Mouse (Mus musculus): ENCODE measurements around the gene Iqub. TPM values are rescaled to one million over a fixed set of nuclear protein-coding genes. Genes with fewer than 3 reads are reported as not detected.

The Iqub gene
- polyA plus RNA-seq, 1 experiment = not detected

DNA sequence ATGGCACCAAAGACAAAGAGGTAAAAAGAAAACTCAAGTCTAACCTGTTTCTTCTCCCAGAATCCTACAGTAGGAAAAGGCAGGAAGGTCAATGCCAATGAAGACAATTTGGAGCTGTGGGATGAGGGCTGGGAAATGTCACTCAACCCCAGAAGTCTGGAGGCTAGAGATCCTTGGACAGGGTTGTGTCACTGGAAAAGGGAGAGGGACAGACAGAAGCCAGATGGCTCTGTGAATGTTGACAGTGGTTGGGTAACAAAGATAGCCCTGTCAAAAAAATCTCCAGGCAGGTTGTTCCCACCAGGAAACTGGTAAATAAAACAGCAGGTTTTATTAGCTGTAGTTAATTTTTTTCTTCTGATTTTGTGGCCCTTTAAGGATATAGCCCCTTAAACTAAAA, 27.5 kb upstream of the Iqub start:
- Histone ChIP-seq H3K27ac (ENCODE audit: control insufficient read depth, insufficient read depth, low read depth, low read length, poor library complexity) (no peak overlapping the region), H3K4me1 (ENCODE audit: control insufficient read depth, insufficient read depth, low read length) (no peaks in the 10 kb centered on the region), H3K4me3 (replicated peaks; ENCODE audit: control insufficient read depth, low read depth, low read length) (no peak overlapping the region)
- no peak for TF ChIP-seq POLR2A (IDR thresholded peaks at IDR 0.05; ENCODE audit: borderline replicate concordance, control insufficient read depth, low read depth, low read length)
- TF ChIP-seq CTCF (IDR thresholded peaks at IDR 0.05; ENCODE audit: control insufficient read depth, insufficient read depth, low read length) = no peak

DNA sequence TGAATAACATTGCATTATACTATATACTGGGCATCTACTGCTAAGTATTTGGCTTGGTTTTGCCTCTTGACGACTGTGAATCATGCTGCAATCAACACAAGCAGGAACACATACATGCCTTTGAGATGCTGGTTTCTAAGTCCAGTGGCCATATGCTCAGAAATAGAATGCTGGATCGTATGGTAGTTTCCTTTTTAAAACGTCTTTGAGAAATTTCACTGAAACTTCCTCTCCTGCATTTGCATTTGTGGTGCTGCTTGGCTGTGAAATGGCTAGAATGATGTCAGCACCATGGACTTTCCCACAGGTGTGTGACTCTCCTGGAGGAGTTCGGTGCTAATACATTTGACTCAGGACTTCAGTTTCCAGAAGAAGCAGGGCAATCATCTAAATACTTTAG, 25.2 kb upstream of the Iqub start:
- 28% methylated on average over 4 of the region's 4 CpGs for WGBS
- H3K27ac ChIP-seq (ENCODE audit: control insufficient read depth, insufficient read depth, low read depth, low read length, poor library complexity) = no peak overlapping the region
- H3K4me3 ChIP-seq (replicated peaks; ENCODE audit: control insufficient read depth, low read depth, low read length) = no peak overlapping the region
- TF ChIP-seq CTCF (IDR thresholded peaks at IDR 0.05; ENCODE audit: control insufficient read depth, insufficient read depth, low read length) (no peak), POLR2A (IDR thresholded peaks at IDR 0.05; ENCODE audit: borderline replicate concordance, control insufficient read depth, low read depth, low read length) (no peak)
- no peaks in the 10 kb centered on the region for H3K4me1 ChIP-seq (ENCODE audit: control insufficient read depth, insufficient read depth, low read length)

DNA sequence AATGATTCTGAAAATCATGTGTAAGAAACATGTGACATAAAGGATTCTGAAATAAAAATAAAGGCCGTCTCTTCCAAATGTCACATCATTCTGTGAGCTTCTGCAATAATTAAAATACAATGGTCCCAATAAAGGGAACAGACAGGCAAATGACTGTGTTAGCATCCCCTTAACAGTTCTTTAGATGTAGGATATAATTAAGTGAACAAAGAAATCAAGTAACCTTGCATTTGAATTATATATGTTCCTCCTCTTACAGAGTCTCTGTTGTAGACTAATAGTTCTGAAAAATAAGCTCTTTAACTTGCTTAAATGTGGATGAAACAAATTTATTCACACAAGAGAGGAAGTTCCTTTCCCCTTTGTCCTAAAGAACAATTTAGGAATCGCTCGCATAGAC, 23.6 kb upstream of the Iqub start:
- TF ChIP-seq POLR2A (IDR thresholded peaks at IDR 0.05; ENCODE audit: borderline replicate concordance, control insufficient read depth, low read depth, low read length) (no peak), CTCF (IDR thresholded peaks at IDR 0.05; ENCODE audit: control insufficient read depth, insufficient read depth, low read length) (no peak)
- Histone ChIP-seq H3K4me3 (replicated peaks; ENCODE audit: control insufficient read depth, low read depth, low read length) (no peak overlapping the region), H3K4me1 (ENCODE audit: control insufficient read depth, insufficient read depth, low read length) (no peaks in the 10 kb centered on the region), H3K27ac (ENCODE audit: control insufficient read depth, insufficient read depth, low read depth, low read length, poor library complexity) (no peak overlapping the region)
- WGBS = 69% methylated on average over 3 of the region's 3 CpGs

DNA sequence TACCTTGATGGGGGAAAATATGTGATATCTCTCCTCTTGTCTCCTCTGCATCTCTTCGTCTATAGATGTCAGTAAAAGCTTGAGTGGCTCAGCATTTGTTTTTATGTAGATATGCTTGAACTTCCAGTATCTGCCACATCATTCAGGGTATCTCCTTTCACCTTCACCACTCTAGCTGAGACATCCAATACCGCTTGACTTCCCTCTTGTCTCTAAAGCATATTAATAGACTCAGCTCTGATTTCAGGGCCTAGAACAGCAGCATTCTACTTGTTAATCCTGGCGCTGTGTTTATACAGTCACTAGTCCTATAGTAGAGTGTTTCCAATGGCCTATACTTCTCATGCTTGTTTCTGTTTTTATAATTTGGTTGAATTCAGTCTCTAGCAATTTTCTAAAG, 17.9 kb upstream of the Iqub start:
- Histone ChIP-seq H3K4me1 (ENCODE audit: control insufficient read depth, insufficient read depth, low read length) (no peaks in the 10 kb centered on the region; the same call in 1 of the 2 replicates), H3K4me3 (replicated peaks; ENCODE audit: control insufficient read depth, low read depth, low read length) (no peak overlapping the region), H3K27ac (ENCODE audit: control insufficient read depth, insufficient read depth, low read depth, low read length, poor library complexity) (no peak overlapping the region)
- 86% methylated on average over 3 of the region's 3 CpGs for WGBS
- TF ChIP-seq CTCF (IDR thresholded peaks at IDR 0.05; ENCODE audit: control insufficient read depth, insufficient read depth, low read length) (no peak), POLR2A (IDR thresholded peaks at IDR 0.05; ENCODE audit: borderline replicate concordance, control insufficient read depth, low read depth, low read length) (no peak)

DNA sequence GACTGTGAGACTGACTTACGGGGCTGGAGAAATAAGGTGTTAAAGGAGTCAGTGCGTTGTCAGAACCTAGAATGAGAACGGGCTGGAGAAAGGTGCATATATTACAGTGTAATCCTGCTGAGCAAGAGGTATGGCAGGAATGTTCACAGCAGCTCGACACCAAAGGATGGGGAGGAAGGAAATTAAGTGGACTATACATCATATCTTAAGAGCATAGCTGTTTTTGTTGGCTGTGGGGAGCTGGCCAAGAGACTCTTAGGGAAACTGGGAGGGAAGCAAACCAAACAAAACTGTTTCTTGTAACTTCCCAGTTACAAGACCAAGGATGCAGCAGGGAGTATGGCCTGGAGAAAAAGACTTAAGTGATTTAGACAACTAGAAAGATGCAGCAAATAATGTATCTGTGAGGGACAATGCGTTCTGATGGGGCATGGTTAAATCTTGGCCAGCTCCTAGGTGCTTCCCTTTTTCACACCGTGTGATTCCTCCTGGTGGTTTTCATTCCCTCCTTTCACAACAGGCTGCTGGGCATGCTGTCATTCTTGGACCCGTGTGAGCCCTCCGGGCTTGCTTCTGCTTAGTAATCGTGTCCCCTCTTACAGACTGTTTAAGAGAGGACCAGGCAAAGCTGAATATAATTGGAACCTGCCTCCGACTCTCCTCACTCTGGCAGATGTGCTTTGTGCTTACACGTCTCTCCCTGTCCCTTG, 16.0 kb upstream of the Iqub start:
- WGBS = 29% methylated on average over 11 of the region's 11 CpGs

DNA sequence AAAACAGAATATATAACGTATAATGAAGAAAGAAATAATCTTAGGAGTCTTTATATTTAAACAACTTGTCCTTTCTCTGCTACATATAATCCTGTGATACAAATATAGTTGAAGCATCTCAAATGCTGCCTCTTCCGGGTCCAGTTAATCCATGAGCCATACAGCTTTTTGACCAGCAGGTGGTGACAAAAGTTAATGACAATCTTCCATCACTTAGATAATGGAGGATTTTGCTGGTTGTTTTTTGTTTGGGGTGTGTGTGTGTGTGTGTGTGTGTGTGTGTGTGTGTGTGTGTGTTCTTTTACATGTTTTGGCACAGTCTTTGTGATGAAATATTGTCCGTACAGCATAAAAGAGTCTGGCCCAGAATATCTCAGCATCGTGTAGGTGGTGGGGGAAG, 15.3 kb upstream of the Iqub start:
- H3K4me3 ChIP-seq (replicated peaks; ENCODE audit: control insufficient read depth, low read depth, low read length) = no peak overlapping the region
- H3K27ac ChIP-seq (ENCODE audit: control insufficient read depth, insufficient read depth, low read depth, low read length, poor library complexity) = no peak overlapping the region
- TF ChIP-seq CTCF (IDR thresholded peaks at IDR 0.05; ENCODE audit: control insufficient read depth, insufficient read depth, low read length) (no peak), POLR2A (IDR thresholded peaks at IDR 0.05; ENCODE audit: borderline replicate concordance, control insufficient read depth, low read depth, low read length) (no peak)
- H3K4me1 ChIP-seq (ENCODE audit: control insufficient read depth, insufficient read depth, low read length) = peaks cover 1% of the 10 kb centered on the region; the same call in 1 of the 2 replicates
- 20% methylated on average over 4 of the region's 4 CpGs for WGBS

More for the DNA sequence above, 16.0 kb upstream of the Iqub start:
- peaks cover 1% of the 10 kb centered on the region; the same call in 1 of the 2 replicates for H3K4me1 ChIP-seq (ENCODE audit: control insufficient read depth, insufficient read depth, low read length)
- TF ChIP-seq POLR2A (IDR thresholded peaks at IDR 0.05; ENCODE audit: borderline replicate concordance, control insufficient read depth, low read depth, low read length) = no peak
- TF ChIP-seq CTCF (IDR thresholded peaks at IDR 0.05; ENCODE audit: control insufficient read depth, insufficient read depth, low read length) = no peak
- no peak overlapping the region for H3K27ac ChIP-seq (ENCODE audit: control insufficient read depth, insufficient read depth, low read depth, low read length, poor library complexity)
- H3K4me3 ChIP-seq (replicated peaks; ENCODE audit: control insufficient read depth, low read depth, low read length) = no peak overlapping the region

DNA sequence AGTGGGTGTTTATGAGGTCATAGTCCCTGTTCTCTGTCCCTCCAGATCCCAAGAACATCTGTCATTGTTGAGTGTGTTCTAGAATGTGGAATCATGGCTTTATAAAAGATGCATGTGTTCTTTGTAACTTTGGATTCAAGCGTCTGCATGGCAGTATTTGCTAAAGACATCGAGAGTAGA, 13.1 kb upstream of the Iqub start, which contains the start of gene Asb15:
Gene Asb15 (plus strand): TSS at position 81 of the 180 bp plus-strand sequence.
- WGBS = 53% methylated on average over 2 of the region's 2 CpGs

DNA sequence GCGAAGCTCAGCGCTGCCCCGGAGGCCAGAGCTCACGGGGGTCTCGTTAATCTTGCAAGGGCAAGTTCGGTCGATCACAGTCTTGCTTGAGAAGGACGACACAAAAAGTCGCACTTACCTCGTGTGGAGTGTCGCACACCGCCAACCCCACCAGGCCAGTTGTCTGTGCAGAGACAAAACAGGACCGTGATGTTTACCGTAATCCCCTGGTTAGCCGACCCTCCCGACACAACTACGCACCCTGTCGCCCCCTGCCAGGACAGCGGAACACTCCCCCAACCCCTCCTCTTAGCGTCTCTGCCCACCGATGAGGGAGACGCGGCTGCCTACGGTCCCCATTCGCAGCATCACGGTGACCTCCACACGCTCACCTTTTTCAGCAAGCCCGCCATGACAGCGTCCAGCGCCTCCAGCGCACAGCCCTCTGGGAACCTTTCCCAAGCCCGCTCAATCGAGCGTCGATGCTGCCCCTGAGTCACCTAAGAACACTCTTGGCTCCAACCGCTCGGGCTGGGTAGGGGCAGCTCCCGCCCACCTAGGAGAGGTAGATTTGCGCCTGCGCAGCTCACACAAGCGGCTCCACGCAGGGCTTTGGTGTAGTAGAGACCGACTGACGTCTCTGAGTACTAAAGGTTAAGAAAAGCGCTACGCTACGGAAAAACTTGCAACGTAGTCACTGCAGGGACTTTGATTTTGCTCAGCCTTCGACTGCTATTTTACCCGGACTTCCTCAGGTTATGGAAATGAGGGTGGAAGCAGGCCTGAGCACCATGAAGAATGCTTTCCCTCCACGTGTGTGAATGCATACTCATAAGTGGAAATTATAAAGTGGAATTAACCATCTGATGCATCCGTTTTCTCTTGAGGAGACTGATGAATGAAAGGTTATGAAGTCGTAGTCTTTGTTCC, 12.5 kb upstream of the Iqub start, which contains the start of gene Ndufa5:
Gene Ndufa5 (minus strand): TSS at position 859 of the 909 bp plus-strand sequence.
- Histone ChIP-seq H3K4me1 (ENCODE audit: control insufficient read depth, insufficient read depth, low read length) (peaks cover 1% of the 10 kb centered on the region; the same call in 1 of the 2 replicates), H3K27ac (ENCODE audit: control insufficient read depth, insufficient read depth, low read depth, low read length, poor library complexity) (peak within 1 kb of the TSS; percentile 13; the same call in 1 of the 2 replicates), H3K4me3 (replicated peaks; ENCODE audit: control insufficient read depth, low read depth, low read length) (peak within 1 kb of the TSS; percentile 97)
- TF ChIP-seq CTCF (IDR thresholded peaks at IDR 0.05; ENCODE audit: control insufficient read depth, insufficient read depth, low read length) = no peak
- peak; percentile 60; the same call in 1 of the 2 replicates for TF ChIP-seq POLR2A (IDR thresholded peaks at IDR 0.05; ENCODE audit: borderline replicate concordance, control insufficient read depth, low read depth, low read length)
- under 1% methylated on average over 53 of the region's 53 CpGs for WGBS

More for the DNA sequence above, 13.1 kb upstream of the Iqub start, which contains the start of gene Asb15:
- Histone ChIP-seq H3K27ac (ENCODE audit: control insufficient read depth, insufficient read depth, low read depth, low read length, poor library complexity) (peak within 1 kb of the TSS; percentile 13; the same call in 1 of the 2 replicates), H3K4me1 (ENCODE audit: control insufficient read depth, insufficient read depth, low read length) (peaks cover 1% of the 10 kb centered on the region; the same call in 1 of the 2 replicates), H3K4me3 (replicated peaks; ENCODE audit: control insufficient read depth, low read depth, low read length) (peak within 1 kb of the TSS; percentile 97)
- TF ChIP-seq POLR2A (IDR thresholded peaks at IDR 0.05; ENCODE audit: borderline replicate concordance, control insufficient read depth, low read depth, low read length) = no peak
- TF ChIP-seq CTCF (IDR thresholded peaks at IDR 0.05; ENCODE audit: control insufficient read depth, insufficient read depth, low read length) = no peak

Data from bone marrow, adult 2 months (tissue).